Mouse (Mus musculus) stomach, postnatal 0 days (tissue): ENCODE results near the gene Gm17087.

Experiments used
- CTCF ChIP-seq: IDR thresholded peaks from 2 replicates; pipeline ENCODE4 v1.5.1; 2016; ENCODE audit warnings: antibody characterized with exemption, low read depth, mild to moderate bottlenecking, moderate library complexity
- EP300 ChIP-seq: optimal IDR thresholded peaks from 2 replicates; pipeline ENCODE3; 2016; ENCODE audit warnings: antibody characterized with exemption

DNA sequence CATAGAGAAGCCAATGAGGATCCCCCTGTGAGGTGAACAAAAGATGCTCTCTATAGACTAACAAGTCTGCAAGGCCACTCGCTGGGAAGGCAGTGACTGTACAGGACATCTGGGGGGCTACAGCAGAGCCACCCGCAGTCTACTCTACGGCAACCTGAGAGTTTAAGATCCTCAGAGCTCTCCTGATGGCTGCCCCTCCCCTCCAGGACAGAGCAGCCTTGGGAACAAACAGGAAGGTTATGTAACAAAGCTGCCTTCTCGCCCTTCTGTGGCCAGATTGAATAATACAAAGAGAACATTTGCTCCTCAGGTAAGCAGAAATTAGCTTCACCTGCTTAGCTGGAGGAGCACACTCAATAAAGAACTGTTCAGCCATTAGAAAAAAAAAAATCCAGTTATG lies 34.1 kb downstream of the Gm17087 start:
- TF ChIP-seq EP300: no peak
- no peak for TF ChIP-seq CTCF
